Mouse (Mus musculus) ES-Bruce4 (cell line): Measurements from ENCODE around the gene Dlgap4.

Experiments
- CTCF ChIP-seq: IDR thresholded peaks from one replicate; pipeline ENCODE4 v1.8.1; 2011; ENCODE audit warnings: low read depth, low read length
- EP300 ChIP-seq: IDR thresholded peaks from 2 replicates; pipeline ENCODE4 v1.6.1; 2011; ENCODE audit warnings: low read depth, low read length; ENCODE audit not compliant: insufficient read depth
- POLR2A ChIP-seq: IDR thresholded peaks from one replicate; pipeline ENCODE4 v1.8.1; 2011; ENCODE audit warnings: low read length; ENCODE audit not compliant: insufficient read depth

- TF ChIP-seq EP300: no peak
- TF ChIP-seq POLR2A: no peak
- TF ChIP-seq CTCF: no peak
Observed at GRCm38 (mm10) chr2:156774738-156775454, 161.4 kb downstream of the Dlgap4 start, which contains the start of gene Myl9.
